ENCODE assay signal across 36 mouse cellular contexts in genomic region chr10:77652046-77652445, GRCm38 (mm10). TPM values are rescaled to one million over a fixed set of nuclear protein-coding genes. Genes with fewer than 3 reads are reported as not detected.
DNase-seq lines count a peak whose midpoint lies in the region; ATAC-seq and TF ChIP-seq lines count a peak whose summit lies in the region.
"Had no signal": no experiment of that assay in that cellular context is flagged by ENCODE, and none has a peak within 500 bp of the region (broad histone marks: within the 10 kb centered on the region; RNA-seq: fewer than 3 reads in every experiment).

No protein-coding gene starts in this region.

- no peak overlapping the region for H3K4me2 ChIP-seq in hindbrain, postnatal 0 days (ENCODE audit: low read depth, low read length)
- H3K4me2 ChIP-seq: forebrain, embryonic 13.5 days; heart, embryonic 11.5 days; hindbrain, embryonic 13.5 days had no signal

- TF ChIP-seq POLR2A in MEL (IDR thresholded peaks at IDR 0.05; ENCODE audit: control insufficient read depth in 1 of 2, insufficient read depth in 1 of 2, low read depth in 1 of 2, low read length in 2 of 2, poor library complexity in 1 of 2): no peak

- no peak for TF ChIP-seq EP300 in MEL (IDR thresholded peaks at IDR 0.05; ENCODE audit: low read depth in 1 of 2, low read length in 2 of 2)

- TF ChIP-seq RAD21 in MEL (IDR thresholded peaks at IDR 0.05; ENCODE audit: low read depth, low read length): peak; percentile 12; the same call in 1 of the 2 replicates

- H3K4me3 ChIP-seq in hindbrain, postnatal 0 days (ENCODE audit: low read length): no peak overlapping the region
- no peak overlapping the region for H3K4me3 ChIP-seq in hindbrain, embryonic 10.5 days
- peak overlapping the region; percentile 23 for H3K4me3 ChIP-seq in megakaryocyte, embryonic 14.5 days (replicated peaks)
- H3K4me3 ChIP-seq in MEL (ENCODE audit: control insufficient read depth in 1 of 2, insufficient read depth in 1 of 2, low read depth in 2 of 2, low read length in 2 of 2): no peak overlapping the region
- H3K4me3 ChIP-seq: forebrain, embryonic 10.5 days; forebrain, embryonic 13.5 days; hindbrain, embryonic 13.5 days had no signal

- 0 out of 2 replicates have a peak, but pooled peaks have one; percentile 9 for TF ChIP-seq CTCF in hindbrain, postnatal 0 days (IDR thresholded peaks at IDR 0.05; ENCODE audit: low read depth)
- peak in 1 of 3 experiments; percentile 15; a peak in 1 of 6 replicates for TF ChIP-seq CTCF in MEL (IDR thresholded peaks at IDR 0.05 in 2 of 3, conservative IDR thresholded peaks at IDR 0.05 in 1 of 3; ENCODE audit: control insufficient read depth in 1 of 3, insufficient read depth in 1 of 3, low read depth in 2 of 3, low read length in 3 of 3, poor library complexity in 1 of 3, severe bottlenecking in 1 of 3)

- no peaks in the 10 kb centered on the region for H3K36me3 ChIP-seq in hindbrain, postnatal 0 days (ENCODE audit: insufficient read depth, low read length)
- H3K36me3 ChIP-seq in hindbrain, embryonic 10.5 days: peaks cover 3% of the 10 kb centered on the region; the same call in 1 of the 2 replicates
- peaks cover 9% of the 10 kb centered on the region for H3K36me3 ChIP-seq in megakaryocyte, embryonic 14.5 days (replicated peaks; ENCODE audit: low read length)
- H3K36me3 ChIP-seq in MEL (ENCODE audit: control insufficient read depth in 1 of 2, insufficient read depth in 2 of 2, low read length in 2 of 2): no peaks in the 10 kb centered on the region
- H3K36me3 ChIP-seq: forebrain, embryonic 10.5 days; hindbrain, embryonic 13.5 days had no signal

- no peak overlapping the region for H3K27ac ChIP-seq in hindbrain, postnatal 0 days
- H3K27ac ChIP-seq in hindbrain, embryonic 10.5 days: no peak overlapping the region
- no peak overlapping the region for H3K27ac ChIP-seq in MEL (ENCODE audit: control insufficient read depth, low read depth, low read length)
- H3K27ac ChIP-seq: forebrain, embryonic 10.5 days; forebrain, embryonic 13.5 days; hindbrain, embryonic 13.5 days had no signal

- no peak for ATAC-seq in hindbrain, postnatal 0 days
- ATAC-seq in megakaryocyte, adult 5-6 weeks (ENCODE audit: poor library complexity, severe bottlenecking): no peak
- no peak for ATAC-seq in inflammation-experienced regulatory T-cells, adult 6 months
- ATAC-seq: CD4-positive, CD25-positive, alpha-beta regulatory T cell, adult 4 months; forebrain, embryonic 13.5 days; forebrain, embryonic 16.5 days; hindbrain, embryonic 16.5 days; Patski had no signal

- H3K9me3 ChIP-seq in hindbrain, postnatal 0 days (ENCODE audit: low read length): no peaks in the 10 kb centered on the region
- H3K9me3 ChIP-seq in hindbrain, embryonic 10.5 days: no peaks in the 10 kb centered on the region
- H3K9me3 ChIP-seq in megakaryocyte, embryonic 14.5 days: peaks cover 13% of the 10 kb centered on the region
- H3K9me3 ChIP-seq in MEL (replicated peaks; ENCODE audit: insufficient read depth, low read length): no peaks in the 10 kb centered on the region
- H3K9me3 ChIP-seq: forebrain, embryonic 10.5 days; forebrain, embryonic 13.5 days; hindbrain, embryonic 13.5 days had no signal

- 80% methylated on average over 9 of the region's 9 CpGs for WGBS in hindbrain, postnatal 0 days
- 89% methylated on average over 9 of the region's 9 CpGs for WGBS in hindbrain, embryonic 10.5 days

- no peaks in the 10 kb centered on the region for H3K79me2 ChIP-seq in MEL (ENCODE audit: control insufficient read depth, insufficient read depth, low read length, poor library complexity)

- H3K4me1 ChIP-seq in hindbrain, postnatal 0 days (ENCODE audit: insufficient read depth, low read length): 0 out of 2 replicates have a peak, but pooled peaks cover 7% of the 10 kb centered on the region
- peaks cover 8% of the 10 kb centered on the region; the same call in 1 of the 2 replicates for H3K4me1 ChIP-seq in hindbrain, embryonic 10.5 days (replicated peaks)
- H3K4me1 ChIP-seq in megakaryocyte, embryonic 14.5 days: peaks cover 18% of the 10 kb centered on the region
- no peaks in the 10 kb centered on the region for H3K4me1 ChIP-seq in MEL (ENCODE audit: control insufficient read depth in 1 of 2, insufficient read depth in 2 of 2, low read length in 2 of 2)
- H3K4me1 ChIP-seq: forebrain, embryonic 13.5 days had no signal

- no peak for DNase-seq in hindbrain, postnatal 0 days (ENCODE audit: low spot score)
- DNase-seq in hindbrain, embryonic 10.5 days (ENCODE audit: low spot score): no peak
- DNase-seq in B cell, adult 2 months: peak; percentile 48 to 59
- DNase-seq in MEL (ENCODE audit: low read depth, low spot score): no peak
- DNase-seq: adrenal gland, postnatal 10 days; adrenal gland, postnatal 36 days; cerebellum, adult 18-20 months; cerebellum, adult 9-10 months; cerebellum, postnatal 25 days; gastrocnemius, postnatal 10 days; gastrocnemius, postnatal 36 days had no signal

- no peak overlapping the region for H3K9ac ChIP-seq in hindbrain, postnatal 0 days (replicated peaks; ENCODE audit: low read length)
- H3K9ac ChIP-seq in MEL (ENCODE audit: control insufficient read depth, low read depth, low read length, poor library complexity, severe bottlenecking): no peak overlapping the region
- H3K9ac ChIP-seq: forebrain, embryonic 13.5 days; hindbrain, embryonic 13.5 days had no signal

- H3K27me3 ChIP-seq in hindbrain, postnatal 0 days (ENCODE audit: insufficient read depth, low read length): no peaks in the 10 kb centered on the region
- H3K27me3 ChIP-seq in hindbrain, embryonic 10.5 days (ENCODE audit: insufficient read depth, poor library complexity, severe bottlenecking): no peaks in the 10 kb centered on the region
- peaks cover 18% of the 10 kb centered on the region for H3K27me3 ChIP-seq in megakaryocyte, embryonic 14.5 days (replicated peaks)
- no peaks in the 10 kb centered on the region for H3K27me3 ChIP-seq in MEL (ENCODE audit: control insufficient read depth in 1 of 2, insufficient read depth in 2 of 2, low read length in 2 of 2)
- H3K27me3 ChIP-seq: forebrain, embryonic 13.5 days; hindbrain, embryonic 13.5 days; Patski had no signal

RNA-seq across cellular contexts. Expression of gene Ube2g2, which starts 30.0 kb away (rescaled TPM):
- total RNA-seq in hindbrain, postnatal 0 days (2014; rRNA removed): 45.1 and 48.3 TPM in 2 replicates
- 65.8 and 73.8 TPM in 2 replicates for polyA plus RNA-seq in hindbrain, postnatal 0 days (2015; fragmentation: Nextera tagmentation; extraction: Ambion mirVana)
- polyA plus RNA-seq in hindbrain, embryonic 10.5 days (2016; fragmentation: Nextera tagmentation; extraction: Ambion mirVana): 100 and 103 TPM in 2 replicates
- polyA plus RNA-seq in megakaryocyte, embryonic 14.5 days (2012; ENCODE audit: insufficient read depth, low replicate concordance): 14.2 and 28.4 TPM in 2 replicates
- total RNA-seq in megakaryocyte, adult 5-6 weeks (2015): 15.3 and 18.1 TPM in 2 replicates
- total RNA-seq in megakaryocyte, adult 5-6 weeks (2017): 27.4 and 40.0 TPM in 2 replicates
- 55.2 and 62.4 TPM in 2 replicates for total RNA-seq in MEL (2012; rRNA removed)
- polyA plus RNA-seq in MEL (2012; ENCODE audit: insufficient read depth in 1 of 2, insufficient read length in 2 of 2, low read depth in 1 of 2, low replicate concordance in 2 of 2, missing spikeins in 1 of 2): 100 to 1,000 TPM in 1 of 2 experiments, not detected in 1; 112 TPM
- 10 to 100 TPM; 41.1 to 55.4 (median 50.1) TPM for polyA plus RNA-seq in inflammation-experienced regulatory T-cells, adult 6 months (2017; shearing (Covaris generic))

RNA-seq across cellular contexts. Expression of gene Tspear, which starts 34.3 kb away (rescaled TPM):
- 0.42 and 4.4 TPM in 2 replicates for total RNA-seq in hindbrain, postnatal 0 days (2014; rRNA removed)
- 0.93 and 1.3 TPM in 2 replicates for polyA plus RNA-seq in hindbrain, postnatal 0 days (2015; fragmentation: Nextera tagmentation; extraction: Ambion mirVana)
- polyA plus RNA-seq in hindbrain, embryonic 10.5 days (2016; fragmentation: Nextera tagmentation; extraction: Ambion mirVana): 0.93 and 1.0 TPM in 2 replicates
- 1.0 and 1.3 TPM in 2 replicates for polyA plus RNA-seq in megakaryocyte, embryonic 14.5 days (2012; ENCODE audit: insufficient read depth, low replicate concordance)
- not detected in 2 replicates for total RNA-seq in megakaryocyte, adult 5-6 weeks (2015)
- total RNA-seq in megakaryocyte, adult 5-6 weeks (2017): not detected in 2 replicates
- 1.2 and 1.8 TPM in 2 replicates for total RNA-seq in MEL (2012; rRNA removed)
- 1 to 10 TPM in 1 of 2 experiments, not detected in 1; 3.8 TPM for polyA plus RNA-seq in MEL (2012; ENCODE audit: insufficient read depth in 1 of 2, insufficient read length in 2 of 2, low read depth in 1 of 2, low replicate concordance in 2 of 2, missing spikeins in 1 of 2)
- under 1 TPM; 0.26 to 0.54 (median 0.28) TPM for polyA plus RNA-seq in inflammation-experienced regulatory T-cells, adult 6 months (2017; shearing (Covaris generic))
- total RNA-seq: gastrocnemius, adult 18-20 months; gastrocnemius, postnatal 10 days; gastrocnemius, postnatal 36 days; heart, adult 8-10 months; heart, postnatal 25 days had no signal
- polyA plus RNA-seq: C2C12; heart, embryonic 11.5 days; heart, postnatal 0 days; Patski had no signal

RNA-seq across cellular contexts. Expression of gene Gm19402, which starts 38.5 kb away (rescaled TPM):
- not detected in 2 replicates for total RNA-seq in hindbrain, postnatal 0 days (2014; rRNA removed)
- not detected in 2 replicates for polyA plus RNA-seq in hindbrain, postnatal 0 days (2015; fragmentation: Nextera tagmentation; extraction: Ambion mirVana)
- polyA plus RNA-seq in hindbrain, embryonic 10.5 days (2016; fragmentation: Nextera tagmentation; extraction: Ambion mirVana): not detected in 2 replicates
- not detected in 2 replicates for polyA plus RNA-seq in megakaryocyte, embryonic 14.5 days (2012; ENCODE audit: insufficient read depth, low replicate concordance)
- total RNA-seq in megakaryocyte, adult 5-6 weeks (2015): not detected in 2 replicates
- total RNA-seq in megakaryocyte, adult 5-6 weeks (2017): not detected in 2 replicates
- total RNA-seq in MEL (2012; rRNA removed): not detected in 2 replicates
- not detected for polyA plus RNA-seq in MEL (2012; ENCODE audit: insufficient read depth in 1 of 2, insufficient read length in 2 of 2, low read depth in 1 of 2, low replicate concordance in 2 of 2, missing spikeins in 1 of 2)
- not detected for polyA plus RNA-seq in inflammation-experienced regulatory T-cells, adult 6 months (2017; shearing (Covaris generic))
- total RNA-seq: adrenal gland, adult 18-20 months; adrenal gland, postnatal 10 days; adrenal gland, postnatal 36 days; ES-E14; gastrocnemius, adult 18-20 months; gastrocnemius, postnatal 10 days; gastrocnemius, postnatal 36 days; granulocyte monocyte progenitor cell, adult 5-6 weeks; heart, adult 8-10 months; heart, postnatal 25 days; hematopoietic stem cell, adult 5-6 weeks had no signal
- polyA plus RNA-seq: C2C12; CD4-positive, CD25-positive, alpha-beta regulatory T cell, adult 4 months; cortical plate, adult 2 months; embryonic facial prominence, embryonic 11.5 days; embryonic facial prominence, embryonic 14.5 days; forebrain, embryonic 10.5 days; forebrain, embryonic 13.5 days; forebrain, embryonic 16.5 days; heart, embryonic 11.5 days; heart, embryonic 14.5 days; heart, postnatal 0 days; hindbrain, embryonic 13.5 days; hindbrain, embryonic 16.5 days; intestine, embryonic 14.5 days; Patski had no signal

RNA-seq across cellular contexts. Expression of gene Gm9508, which starts 45.0 kb away (rescaled TPM):
- total RNA-seq in hindbrain, postnatal 0 days (2014; rRNA removed): not detected in 2 replicates
- polyA plus RNA-seq in hindbrain, postnatal 0 days (2015; fragmentation: Nextera tagmentation; extraction: Ambion mirVana): not detected in 2 replicates
- not detected in 2 replicates for polyA plus RNA-seq in hindbrain, embryonic 10.5 days (2016; fragmentation: Nextera tagmentation; extraction: Ambion mirVana)
- not detected in 2 replicates for polyA plus RNA-seq in megakaryocyte, embryonic 14.5 days (2012; ENCODE audit: insufficient read depth, low replicate concordance)
- not detected in 2 replicates for total RNA-seq in megakaryocyte, adult 5-6 weeks (2015)
- total RNA-seq in megakaryocyte, adult 5-6 weeks (2017): not detected in 2 replicates
- total RNA-seq in MEL (2012; rRNA removed): not detected in 2 replicates
- polyA plus RNA-seq in MEL (2012; ENCODE audit: insufficient read depth in 1 of 2, insufficient read length in 2 of 2, low read depth in 1 of 2, low replicate concordance in 2 of 2, missing spikeins in 1 of 2): not detected
- not detected for polyA plus RNA-seq in inflammation-experienced regulatory T-cells, adult 6 months (2017; shearing (Covaris generic))
- total RNA-seq: adrenal gland, adult 18-20 months; adrenal gland, postnatal 10 days; adrenal gland, postnatal 36 days; ES-E14; gastrocnemius, adult 18-20 months; gastrocnemius, postnatal 10 days; gastrocnemius, postnatal 36 days; granulocyte monocyte progenitor cell, adult 5-6 weeks; heart, adult 8-10 months; heart, postnatal 25 days; hematopoietic stem cell, adult 5-6 weeks had no signal
- polyA plus RNA-seq: C2C12; CD4-positive, CD25-positive, alpha-beta regulatory T cell, adult 4 months; cortical plate, adult 2 months; embryonic facial prominence, embryonic 11.5 days; embryonic facial prominence, embryonic 14.5 days; forebrain, embryonic 10.5 days; forebrain, embryonic 13.5 days; forebrain, embryonic 16.5 days; heart, embryonic 11.5 days; heart, embryonic 14.5 days; heart, postnatal 0 days; hindbrain, embryonic 13.5 days; hindbrain, embryonic 16.5 days; intestine, embryonic 14.5 days; Patski had no signal

RNA-seq across cellular contexts. Expression of gene Gm49325, which starts 46.0 kb away (rescaled TPM):
- 4.0 TPM in 1 of 2 replicates, not detected in the other for total RNA-seq in hindbrain, postnatal 0 days (2014; rRNA removed)
- 11.1 and 12.8 TPM in 2 replicates for polyA plus RNA-seq in hindbrain, postnatal 0 days (2015; fragmentation: Nextera tagmentation; extraction: Ambion mirVana)
- polyA plus RNA-seq in hindbrain, embryonic 10.5 days (2016; fragmentation: Nextera tagmentation; extraction: Ambion mirVana): 4.4 TPM in 1 of 2 replicates, not detected in the other
- polyA plus RNA-seq in megakaryocyte, embryonic 14.5 days (2012; ENCODE audit: insufficient read depth, low replicate concordance): 9.0 and 23.2 TPM in 2 replicates
- not detected in 2 replicates for total RNA-seq in megakaryocyte, adult 5-6 weeks (2015)
- not detected in 2 replicates for total RNA-seq in megakaryocyte, adult 5-6 weeks (2017)
- 3.5 and 3.7 TPM in 2 replicates for total RNA-seq in MEL (2012; rRNA removed)
- polyA plus RNA-seq in MEL (2012; ENCODE audit: insufficient read depth in 1 of 2, insufficient read length in 2 of 2, low read depth in 1 of 2, low replicate concordance in 2 of 2, missing spikeins in 1 of 2): 1 to 10 TPM in 1 of 2 experiments, not detected in 1; 1.0 TPM
- 10 to 100 TPM in 1 of 3 experiments, 1 to 10 TPM in 1, not detected in 1; 3.6 to 10.0 TPM for polyA plus RNA-seq in inflammation-experienced regulatory T-cells, adult 6 months (2017; shearing (Covaris generic))
- total RNA-seq: granulocyte monocyte progenitor cell, adult 5-6 weeks; hematopoietic stem cell, adult 5-6 weeks had no signal
- polyA plus RNA-seq: cortical plate, adult 2 months; forebrain, embryonic 13.5 days; heart, embryonic 11.5 days; heart, embryonic 14.5 days; hindbrain, embryonic 16.5 days had no signal

Comparison
In these comparisons a context has a peak if more than half of its experiments do, and no peak if none do; other contexts are left out.
1. DNase-seq: peak in B cell, adult 2 months (2 of 2); none in hindbrain, postnatal 0 days (single experiment), hindbrain, embryonic 10.5 days (single experiment) and MEL (single experiment).